Mouse (Mus musculus) limb, embryonic 10.5 days (tissue): ENCODE measurements around the gene Acrbp. TPM values are rescaled to one million over a fixed set of nuclear protein-coding genes. Genes with fewer than 3 reads are reported as not detected.
"Not testable (repeated sequence)": the region's sequence is repeated elsewhere in the genome, so short reads cannot be mapped to it uniquely, and the experiment has no call there.

Experiments used
- DNase-seq: peaks from one replicate; pipeline ENCODE4 v3.0.0-alpha.2; 2017; ENCODE audit warnings: low spot score
- H3K27ac ChIP-seq: fragments of 300-500 bp; sonication (generic); 2 replicates; pipeline ENCODE4 v1.5.1; 2016; ENCODE audit warnings: mild to moderate bottlenecking
- H3K27me3 ChIP-seq: fragments of 300-500 bp; sonication (generic); 2 replicates; pipeline ENCODE4 v1.6.1; 2016; ENCODE audit warnings: low read depth, mild to moderate bottlenecking; ENCODE audit not compliant: poor library complexity, severe bottlenecking
- H3K36me3 ChIP-seq: fragments of 300-500 bp; sonication (generic); 2 replicates; pipeline ENCODE4 v1.6.1; 2016; ENCODE audit warnings: mild to moderate bottlenecking, moderate library complexity
- H3K4me1 ChIP-seq: fragments of 300-500 bp; sonication (generic); 2 replicates; pipeline ENCODE4 v1.6.1; 2016
- H3K4me3 ChIP-seq: fragments of 300-500 bp; sonication (generic); 2 replicates; pipeline ENCODE4 v1.5.1; 2016; ENCODE audit warnings: mild to moderate bottlenecking, moderate library complexity
- H3K9me3 ChIP-seq: fragments of 300-500 bp; sonication (generic); replicated peaks from 2 replicates; pipeline ENCODE4 v1.6.1; 2016; ENCODE audit warnings: mild to moderate bottlenecking
- WGBS: fragments of 180-500 bp; shearing (Covaris S2); methylation state at CpG from one replicate; pipeline ENCODE4 v1.1.7; 2016; 5-methylcytosine and 5-hydroxymethylcytosine counted together
- polyA plus RNA-seq: library from polyadenylated mRNA; unstranded; fragments of >200 nt; fragmentation: Nextera tagmentation; extraction: Ambion mirVana; gene quantifications from 2 replicates; pipeline ENCODE4 v1.2.1, GENCODE M21; 2016

Gene Acrbp
- 10.1 and 13.0 TPM in 2 replicates for polyA plus RNA-seq

DNA sequence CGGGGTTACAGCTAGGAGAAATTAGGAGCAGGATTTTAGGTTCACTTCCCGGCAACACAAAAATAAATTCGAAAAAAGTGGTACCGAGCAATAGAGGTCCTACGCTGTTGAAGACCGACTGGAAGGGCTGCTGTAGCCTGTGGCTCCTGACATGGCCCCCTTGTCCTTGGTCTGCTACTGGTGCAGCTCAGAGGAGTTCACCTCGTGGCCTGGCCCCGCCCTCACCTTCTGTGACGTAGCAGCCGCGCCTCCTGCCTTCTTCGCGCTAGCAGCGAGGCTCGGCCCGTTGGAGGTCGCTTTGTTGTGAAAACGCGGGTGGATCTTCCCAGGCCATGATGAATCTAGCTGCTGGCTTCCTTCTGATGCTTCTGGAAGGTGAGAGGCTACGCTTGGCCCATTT lies at the start of gene Acrbp:
TSS of gene Acrbp (plus strand) at position 12 of the 400 bp plus-strand sequence.
- WGBS = 33% methylated on average over 20 of the region's 20 CpGs
- DNase-seq = no peak
- Histone ChIP-seq H3K27ac (peak within 1 kb of the TSS; percentile 66; the same call in 1 of the 2 replicates), H3K27me3 (no peaks in the 10 kb centered on the region), H3K9me3 (no peaks in the 10 kb centered on the region), H3K4me1 (peaks cover 8% of the 10 kb centered on the region; the same call in 1 of the 2 replicates), H3K4me3 (peak within 1 kb of the TSS; percentile 13; the same call in 1 of the 2 replicates), H3K36me3 (peaks cover 96% of the 10 kb centered on the region)

DNA sequence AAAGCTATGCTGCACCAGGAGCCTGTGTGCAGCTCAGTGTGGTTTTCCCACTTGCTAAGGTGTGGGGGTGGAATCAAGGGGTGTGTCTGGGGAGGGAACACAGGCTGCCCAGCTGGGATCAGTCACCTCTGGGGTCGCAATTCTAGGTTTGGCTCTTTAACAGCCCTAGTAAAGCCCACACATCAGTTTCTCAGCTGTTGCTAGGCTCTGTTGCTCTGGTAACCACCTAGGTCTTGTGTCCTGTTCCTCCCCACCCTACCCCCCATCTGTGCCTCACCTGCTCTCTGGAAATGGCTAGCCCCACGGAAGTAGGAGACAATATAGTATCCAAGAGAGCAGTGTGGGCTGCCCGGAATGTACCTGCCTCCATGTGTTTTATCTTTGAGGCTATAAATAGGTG lies 45.8 kb upstream of the Acrbp start:
- H3K9me3 ChIP-seq = no peaks in the 10 kb centered on the region
- no peak overlapping the region for H3K27ac ChIP-seq
- H3K36me3 ChIP-seq = no peaks in the 10 kb centered on the region
- H3K4me1 ChIP-seq = peaks cover 14% of the 10 kb centered on the region
- H3K27me3 ChIP-seq = peaks cover 64% of the 10 kb centered on the region
- no peak for DNase-seq
- WGBS = 52% methylated on average over 3 of the region's 3 CpGs
- no peak overlapping the region for H3K4me3 ChIP-seq

DNA sequence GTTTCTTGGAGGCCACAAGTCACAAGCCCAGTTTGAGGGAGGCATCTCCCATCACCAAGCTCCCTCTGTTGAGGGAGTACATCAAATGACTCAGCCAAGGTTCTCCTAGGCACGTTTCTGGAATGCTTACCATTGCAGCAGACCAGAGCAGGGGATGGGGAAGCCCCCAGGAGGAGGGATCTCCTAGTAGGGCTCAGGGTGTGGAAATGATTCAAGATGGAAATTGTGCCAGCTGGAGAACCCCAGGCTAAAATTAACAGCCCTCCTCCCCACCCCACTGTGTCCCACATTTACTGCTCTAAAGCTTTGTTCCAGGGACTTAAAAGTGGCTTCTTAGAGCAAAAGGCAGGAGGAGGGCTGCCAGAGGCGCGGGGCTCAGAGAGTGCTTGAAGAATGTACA lies 44.4 kb upstream of the Acrbp start:
- Histone ChIP-seq H3K27me3 (peaks cover 50% of the 10 kb centered on the region), H3K4me1 (peaks cover 17% of the 10 kb centered on the region), H3K9me3 (no peaks in the 10 kb centered on the region), H3K4me3 (no peak overlapping the region), H3K27ac (no peak overlapping the region), H3K36me3 (no peaks in the 10 kb centered on the region)
- WGBS = 36% methylated on average over 3 of the region's 3 CpGs
- no peak for DNase-seq

DNA sequence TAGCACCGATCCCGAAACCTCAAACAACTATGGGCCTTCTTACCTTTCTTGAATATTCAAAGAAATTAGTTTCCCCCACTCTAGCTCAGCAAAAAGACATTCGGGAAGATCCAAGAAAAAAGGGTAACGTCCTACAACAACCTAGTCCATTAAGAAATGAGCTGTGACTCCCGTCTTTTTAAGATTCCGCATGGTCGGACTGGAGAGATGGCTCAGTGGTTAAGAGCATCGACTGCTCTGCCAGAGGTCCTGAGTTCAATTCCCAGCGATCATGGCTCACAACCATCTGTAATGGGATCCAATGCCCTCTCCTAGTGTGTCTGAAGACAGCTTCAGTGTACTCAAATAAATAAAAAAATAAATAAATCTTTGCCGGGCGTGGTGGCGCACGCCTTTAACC lies 41.4 kb upstream of the Acrbp start:
- peak overlapping the region; percentile 99 for H3K27ac ChIP-seq
- 47% methylated on average over 13 of the region's 13 CpGs for WGBS

DNA sequence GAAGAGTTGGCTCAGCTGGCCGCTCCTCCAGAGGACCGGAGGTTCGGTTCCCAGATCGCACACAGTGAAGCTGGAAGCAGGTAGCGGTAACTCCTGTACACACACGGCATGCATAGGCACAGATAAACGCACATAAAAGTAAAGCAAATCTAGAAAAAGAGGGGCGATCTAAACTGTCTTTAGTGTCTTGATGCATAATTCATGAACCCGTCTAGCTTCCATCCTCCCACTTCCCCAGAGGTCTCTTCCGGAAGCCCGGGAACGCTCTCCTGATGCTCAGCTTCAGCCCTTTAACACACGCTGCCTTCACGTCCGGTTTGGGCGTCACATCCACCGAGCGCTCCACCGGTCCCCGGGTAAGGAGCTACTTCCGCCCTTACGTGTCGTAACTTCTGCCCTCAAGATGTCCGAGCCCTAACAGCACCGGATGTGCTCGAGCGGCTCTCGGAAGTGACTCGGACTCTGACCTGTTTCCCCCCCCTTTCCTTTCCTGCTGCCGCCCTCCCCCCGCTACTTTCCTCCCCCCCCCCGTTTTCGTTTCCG lies 40.8 kb upstream of the Acrbp start:
- 1% methylated on average over 34 of the region's 34 CpGs for WGBS
- peak; percentile 96 for DNase-seq

More for the DNA sequence above, 41.4 kb upstream of the Acrbp start:
- H3K4me3 ChIP-seq = peak overlapping the region; percentile 92
- no peak for DNase-seq
- H3K9me3 ChIP-seq = no peaks in the 10 kb centered on the region
- peaks cover 29% of the 10 kb centered on the region for H3K4me1 ChIP-seq
- H3K36me3 ChIP-seq = peaks cover 26% of the 10 kb centered on the region
- peaks cover 21% of the 10 kb centered on the region for H3K27me3 ChIP-seq

DNA sequence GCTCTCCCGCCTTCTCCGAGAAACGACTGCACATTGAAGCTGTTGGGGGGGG lies 40.5 kb upstream of the Acrbp start, which contains the start of gene Zfp384:
TSS of gene Zfp384 (plus strand) at position 17 of the 52 bp plus-strand sequence.
- 0% methylated on average over 3 of the region's 3 CpGs for WGBS
- peaks cover 35% of the 10 kb centered on the region for H3K36me3 ChIP-seq
- H3K27ac ChIP-seq = peak within 1 kb of the TSS; percentile 99
- no peaks in the 10 kb centered on the region for H3K9me3 ChIP-seq
- H3K4me1 ChIP-seq = peaks cover 24% of the 10 kb centered on the region
- peaks cover 12% of the 10 kb centered on the region; the same call in 1 of the 2 replicates for H3K27me3 ChIP-seq
- no peak for DNase-seq
- peak within 1 kb of the TSS; percentile 92 for H3K4me3 ChIP-seq

More for the DNA sequence above, 40.8 kb upstream of the Acrbp start:
- Histone ChIP-seq H3K4me1 (peaks cover 26% of the 10 kb centered on the region), H3K27ac (peak overlapping the region; percentile 99), H3K4me3 (peak overlapping the region; percentile 92), H3K9me3 (no peaks in the 10 kb centered on the region), H3K27me3 (peaks cover 15% of the 10 kb centered on the region), H3K36me3 (peaks cover 32% of the 10 kb centered on the region)

DNA sequence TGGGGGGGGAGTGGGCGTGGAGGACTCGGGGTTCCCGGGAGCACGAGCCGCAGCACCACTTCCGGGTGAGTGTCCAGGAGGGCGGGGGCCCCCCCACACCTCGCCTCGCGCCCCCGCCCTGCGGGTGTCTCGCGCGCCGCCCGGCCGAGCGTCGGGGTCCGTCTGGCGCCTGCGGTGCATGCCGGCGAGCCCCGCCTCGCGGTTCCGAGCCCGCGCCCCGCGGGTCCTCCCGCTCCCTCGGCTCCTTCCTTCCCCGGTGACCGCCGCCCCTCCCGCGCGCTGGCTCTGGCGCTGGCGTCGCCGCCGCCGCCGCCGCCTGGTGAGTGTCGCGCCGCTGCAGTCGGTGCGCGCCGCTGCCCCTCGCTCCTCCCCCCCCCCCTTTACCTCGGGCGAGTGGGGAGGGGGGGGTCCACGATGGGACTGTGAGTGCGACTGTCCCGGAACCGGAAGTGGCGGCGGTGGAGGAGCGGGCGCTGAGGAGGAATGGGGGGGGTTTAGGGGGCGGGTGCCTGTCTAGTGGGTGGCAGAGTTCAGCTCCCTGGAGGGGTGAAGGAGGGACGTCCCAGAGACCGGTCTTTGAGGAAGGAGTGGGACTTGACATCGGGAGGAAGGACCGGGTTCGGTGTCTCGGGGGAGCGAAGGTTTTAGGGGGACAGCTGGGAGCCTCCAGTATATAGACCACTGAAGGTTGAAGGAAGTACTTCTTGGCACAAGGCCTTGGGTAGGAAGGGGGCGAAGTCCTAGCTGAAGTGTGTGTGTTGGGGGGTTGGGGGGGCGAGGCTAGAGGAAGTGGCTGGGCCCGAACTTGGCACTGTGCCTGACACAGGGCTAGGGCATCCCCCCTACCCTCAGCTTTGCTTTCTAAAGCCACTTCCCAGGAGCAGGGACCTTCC lies 40.1 kb upstream of the Acrbp start:
- Histone ChIP-seq H3K27me3 (peaks cover 8% of the 10 kb centered on the region; the same call in 1 of the 2 replicates), H3K4me3 (peak overlapping the region; percentile 92), H3K9me3 (no peaks in the 10 kb centered on the region), H3K36me3 (peaks cover 40% of the 10 kb centered on the region), H3K27ac (peak overlapping the region; percentile 99), H3K4me1 (peaks cover 24% of the 10 kb centered on the region)
- WGBS = under 1% methylated on average over 77 of the region's 78 CpGs
- peak; percentile 93 for DNase-seq

DNA sequence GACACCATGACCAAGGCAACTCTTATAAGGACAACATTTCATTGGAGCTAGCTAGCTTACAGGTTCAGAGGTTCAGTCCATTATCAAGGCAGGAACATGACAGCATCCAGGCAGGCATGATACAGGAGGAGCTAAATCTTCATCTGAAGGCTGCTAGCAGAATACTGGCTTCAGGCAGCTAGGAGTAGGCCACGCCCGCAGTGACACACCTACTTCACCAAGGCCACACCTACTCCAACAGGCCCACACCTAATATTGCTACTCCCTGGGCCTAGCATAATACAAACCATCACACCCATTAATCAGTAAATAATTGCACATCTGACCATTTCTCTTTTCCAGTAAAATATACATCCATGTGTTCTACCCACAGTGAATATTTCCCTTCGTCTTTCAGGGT lies 31.8 kb upstream of the Acrbp start:
- 89% methylated on average over 3 of the region's 3 CpGs for WGBS
- Histone ChIP-seq H3K4me3 (no peak overlapping the region), H3K27me3 (no peaks in the 10 kb centered on the region), H3K27ac (no peak overlapping the region), H3K9me3 (no peaks in the 10 kb centered on the region), H3K4me1 (no peaks in the 10 kb centered on the region), H3K36me3 (peaks cover 99% of the 10 kb centered on the region)
- peak; percentile 24 for DNase-seq

DNA sequence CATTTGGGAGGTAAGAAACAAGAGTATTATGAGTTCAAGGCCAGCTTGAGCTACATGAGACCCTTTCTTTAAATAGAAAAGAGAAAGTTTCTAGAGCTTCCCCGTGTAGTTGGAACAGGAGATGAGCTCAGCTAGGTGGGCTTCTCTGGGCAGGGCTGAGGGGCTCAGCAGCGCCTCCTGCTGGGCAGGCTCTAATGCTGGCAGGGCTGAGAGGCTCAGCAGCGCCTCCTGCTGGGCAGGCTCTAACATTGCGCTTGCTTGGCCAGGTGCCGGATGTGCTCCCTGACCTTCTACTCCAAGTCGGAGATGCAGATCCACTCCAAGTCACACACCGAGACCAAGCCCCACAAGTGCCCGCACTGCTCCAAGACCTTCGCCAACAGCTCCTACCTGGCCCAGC lies 19.0 kb upstream of the Acrbp start:
- WGBS = 46% methylated on average over 9 of the region's 9 CpGs
- peaks cover 92% of the 10 kb centered on the region for H3K36me3 ChIP-seq
- DNase-seq = peak; percentile 85

DNA sequence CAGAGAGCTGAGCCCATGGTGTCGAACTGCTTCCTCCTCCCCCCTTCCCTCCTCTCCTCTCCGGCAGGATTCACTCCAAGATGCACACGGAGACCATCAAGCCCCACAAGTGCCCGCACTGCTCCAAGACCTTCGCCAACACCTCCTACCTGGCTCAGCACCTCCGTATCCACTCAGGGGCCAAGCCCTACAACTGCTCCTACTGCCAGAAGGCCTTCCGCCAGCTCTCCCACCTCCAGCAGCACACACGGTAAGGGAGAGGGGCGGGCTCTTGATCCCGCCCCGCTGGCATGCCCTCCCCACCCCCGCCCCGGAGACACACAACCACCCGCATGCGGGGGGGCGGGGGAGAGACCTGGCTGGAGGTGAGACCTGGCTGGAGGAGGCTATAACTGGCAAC lies 17.9 kb upstream of the Acrbp start:
- no peak for DNase-seq
- H3K36me3 ChIP-seq = peaks cover 91% of the 10 kb centered on the region

More for the DNA sequence above, 19.0 kb upstream of the Acrbp start:
- H3K27ac ChIP-seq, H3K27me3 ChIP-seq, H3K4me3 ChIP-seq, H3K4me1 ChIP-seq, H3K9me3 ChIP-seq: not testable (repeated sequence)

DNA sequence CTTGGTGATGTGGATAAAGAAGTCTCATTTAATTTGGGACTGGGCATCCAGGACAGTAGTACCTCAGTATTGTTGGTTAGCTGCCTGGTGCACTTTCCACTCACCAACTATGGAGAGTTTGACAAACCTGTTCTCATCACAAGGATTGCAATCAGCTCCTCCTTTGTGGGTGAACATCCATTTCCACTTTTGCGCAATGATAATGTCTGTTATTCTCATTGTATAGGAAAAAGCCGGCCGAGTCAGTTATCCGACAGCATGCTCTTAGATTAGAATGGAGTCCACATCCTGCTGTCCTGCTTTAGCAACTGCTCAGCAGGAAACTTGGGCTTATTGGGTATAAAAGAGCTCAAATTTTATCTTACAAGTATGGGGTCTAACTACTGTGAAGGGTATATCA lies 10.8 kb upstream of the Acrbp start:
- Histone ChIP-seq H3K27me3 (no peaks in the 10 kb centered on the region), H3K27ac (peak overlapping the region; percentile 90), H3K4me3 (peak overlapping the region; percentile 75), H3K4me1 (peaks cover 12% of the 10 kb centered on the region; the same call in 1 of the 2 replicates), H3K36me3 (peaks cover 66% of the 10 kb centered on the region), H3K9me3 (no peaks in the 10 kb centered on the region)
- DNase-seq = no peak
- 93% methylated on average over 4 of the region's 4 CpGs for WGBS

More for the DNA sequence above, 17.9 kb upstream of the Acrbp start:
- WGBS = 90% methylated on average over 16 of the region's 16 CpGs
- Histone ChIP-seq H3K4me3 (no peak overlapping the region), H3K27ac (no peak overlapping the region), H3K27me3 (no peaks in the 10 kb centered on the region), H3K9me3 (no peaks in the 10 kb centered on the region), H3K4me1 (no peaks in the 10 kb centered on the region)

DNA sequence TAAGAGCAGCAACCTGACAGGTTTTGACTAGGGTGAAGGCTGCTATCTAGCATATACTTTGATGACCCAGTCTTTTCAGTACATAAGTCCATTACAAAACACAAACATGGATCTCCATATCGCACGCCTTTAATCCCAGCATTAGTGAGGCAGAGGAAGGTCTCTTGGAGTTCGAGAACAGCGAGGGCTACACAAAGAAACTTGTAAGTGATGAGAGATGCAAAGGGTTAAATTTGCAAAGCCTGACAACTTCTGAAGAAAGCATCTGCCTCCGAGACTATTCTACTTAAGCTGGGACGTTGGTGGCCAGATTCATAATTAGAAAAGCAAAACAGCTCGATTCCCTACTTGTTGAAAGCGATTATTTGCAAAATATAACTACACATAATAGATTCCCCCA lies 10.4 kb upstream of the Acrbp start:
- peak; percentile 57 for DNase-seq
- Histone ChIP-seq H3K27ac (peak overlapping the region; percentile 90), H3K4me3 (peak overlapping the region; percentile 75), H3K9me3 (no peaks in the 10 kb centered on the region), H3K4me1 (peaks cover 12% of the 10 kb centered on the region; the same call in 1 of the 2 replicates), H3K36me3 (peaks cover 66% of the 10 kb centered on the region), H3K27me3 (no peaks in the 10 kb centered on the region)
- WGBS = 8% methylated on average over 8 of the region's 8 CpGs

DNA sequence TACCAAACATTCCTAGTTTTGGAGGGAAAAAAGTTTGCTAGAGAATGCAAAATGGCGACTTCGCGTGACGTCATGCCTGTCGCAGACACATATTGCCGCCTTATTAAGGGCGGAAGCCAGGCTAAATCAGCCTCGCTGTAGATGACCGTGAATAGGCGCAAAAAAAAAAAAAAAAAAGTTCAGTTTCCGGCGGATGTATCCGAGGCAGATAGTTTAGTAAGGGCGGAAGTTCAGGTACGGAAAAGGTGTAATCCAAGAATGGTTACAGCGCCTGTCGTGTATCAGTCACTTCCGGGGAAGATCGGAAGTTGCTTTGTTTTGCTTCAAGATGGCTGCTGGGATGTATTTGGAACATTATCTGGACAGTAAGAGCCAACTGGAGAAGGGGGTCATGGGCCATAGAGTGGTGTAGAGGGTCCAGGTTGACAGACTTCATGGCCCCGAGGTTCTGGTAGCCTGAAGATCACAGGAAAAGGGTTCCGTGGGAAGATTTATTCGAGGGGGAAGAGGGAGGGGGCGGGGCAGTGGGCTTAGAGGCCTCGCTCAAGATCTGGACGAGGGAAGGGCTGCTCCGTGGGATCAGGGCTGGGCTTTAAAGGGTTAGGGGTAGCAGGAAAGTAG lies 9.8 kb upstream of the Acrbp start, which contains the start of gene Ing4:
TSS of gene Ing4 (plus strand) at position 228 of the 621 bp plus-strand sequence.
- Histone ChIP-seq H3K9me3 (no peaks in the 10 kb centered on the region), H3K36me3 (peaks cover 67% of the 10 kb centered on the region), H3K27ac (peak within 1 kb of the TSS; percentile 90), H3K4me3 (peak within 1 kb of the TSS; percentile 75), H3K4me1 (peaks cover 12% of the 10 kb centered on the region; the same call in 1 of the 2 replicates), H3K27me3 (no peaks in the 10 kb centered on the region)
- under 1% methylated on average over 26 of the region's 26 CpGs for WGBS
- peak; percentile 92 for DNase-seq
